Mouse (Mus musculus) testis, adult 2 months (tissue): Measurements from ENCODE around the gene Psma5.

Experiments
- CTCF ChIP-seq: fragments of 200-500 bp; IDR thresholded peaks from 2 replicates; pipeline ENCODE4 v1.5.1; 2012; ENCODE audit warnings: low read depth, mild to moderate bottlenecking, inconsistent platforms, low read length, moderate library complexity; ENCODE audit not compliant: control insufficient read depth, insufficient read depth, insufficient replicate concordance
- POLR2A ChIP-seq: fragments of 200-500 bp; IDR thresholded peaks from 2 replicates; pipeline ENCODE4 v1.6.1; 2012; ENCODE audit warnings: low read depth, mild to moderate bottlenecking, inconsistent platforms, low read length, moderate library complexity; ENCODE audit not compliant: control insufficient read depth

DNA sequence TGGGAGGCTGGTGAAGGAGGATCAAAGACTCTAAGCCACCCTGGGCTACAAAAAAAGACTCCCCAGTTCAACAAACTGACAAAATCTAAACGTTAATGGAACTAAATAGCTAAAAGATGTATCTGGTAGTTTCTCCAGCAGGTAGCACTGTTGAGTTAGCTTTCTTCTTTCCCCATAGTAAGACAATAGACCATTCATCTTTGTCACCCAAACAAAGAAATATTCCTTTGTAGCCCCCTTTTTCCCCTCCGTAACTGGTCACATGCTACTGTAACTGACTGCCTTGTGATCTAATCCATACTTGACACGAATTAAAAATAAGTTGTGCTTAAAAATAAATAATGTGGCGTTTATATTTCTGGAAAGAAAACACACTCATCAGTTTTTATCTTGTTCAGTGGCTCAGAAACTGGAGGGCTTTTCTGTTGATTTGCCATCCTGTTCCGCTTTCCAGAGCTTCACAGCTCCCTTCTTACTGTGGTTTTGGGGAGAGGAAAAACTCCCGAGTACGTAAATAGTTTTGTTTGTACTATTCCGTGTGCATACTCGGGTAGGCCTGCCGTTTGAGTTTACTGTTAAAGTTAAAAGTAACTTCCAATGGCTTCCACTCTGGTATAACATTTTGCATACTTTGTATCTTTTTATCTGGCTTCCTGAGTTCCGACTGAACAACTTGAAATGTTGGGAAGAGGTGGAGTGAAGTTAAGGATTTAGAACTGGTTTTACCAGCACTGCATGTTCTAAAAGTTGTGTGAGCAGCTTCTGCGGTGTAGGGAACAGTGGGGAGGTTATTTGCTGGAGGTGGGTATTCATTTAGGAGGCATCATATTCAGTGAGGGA is 25.9 kb downstream of the Psma5 start:
- TF ChIP-seq CTCF: no peak
- no peak for TF ChIP-seq POLR2A
